Mouse (Mus musculus): Measurements from ENCODE around the gene Stip1.
A peak's percentile ranks its signal among the peaks of the same experiment; 100 is the strongest.
"Not testable (repeated sequence)": the region's sequence is repeated elsewhere in the genome, so short reads cannot be mapped to it uniquely, and the experiment has no call there.

Gene Stip1

GRCm38 (mm10) chr19:7017541-7018457 is 22.0 kb downstream of the Stip1 start:
- DNase-seq (ENCODE audit: low read depth, low spot score): no peak

- no peak for DNase-seq (ENCODE audit: low read depth, low spot score)
These were observed 25.2 kb downstream of the Stip1 start for GRCm38 (mm10) chr19:7014481-7015135.

- DNase-seq (ENCODE audit: low read depth, low spot score): no peak
These were observed 25.8 kb downstream of the Stip1 start for GRCm38 (mm10) chr19:7013984-7014383.

- DNase-seq (ENCODE audit: low read depth, low spot score): no peak
These were observed 27.3 kb downstream of the Stip1 start for GRCm38 (mm10) chr19:7012426-7012825.

GRCm38 (mm10) chr19:7006892-7007593 is 32.7 kb downstream of the Stip1 start:
- DNase-seq (ENCODE audit: low read depth, low spot score): no peak

GRCm38 (mm10) chr19:6999360-7000063 is 40.3 kb downstream of the Stip1 start:
- no peak for DNase-seq (ENCODE audit: low read depth, low spot score)

GRCm38 (mm10) chr19:6997721-6998290 is 42.0 kb downstream of the Stip1 start:
- DNase-seq (ENCODE audit: low read depth, low spot score): no peak

- peak; percentile 85 for DNase-seq (ENCODE audit: low read depth, low spot score)
These were observed 43.8 kb downstream of the Stip1 start, which contains the start of the genes Nudt22 and Trpt1 for GRCm38 (mm10) chr19:6996006-6996405. Nudt22 (minus strand) TSS chr19:6996117. Trpt1 (plus strand) TSS chr19:6996131.

- no peak for DNase-seq (ENCODE audit: low read depth, low spot score)
These were observed 44.3 kb downstream of the Stip1 start for GRCm38 (mm10) chr19:6995255-6995991.

GRCm38 (mm10) chr19:6994489-6994888 is 45.3 kb downstream of the Stip1 start:
- DNase-seq (ENCODE audit: low read depth, low spot score): no peak

- DNase-seq (ENCODE audit: low read depth, low spot score): no peak
These were observed 45.8 kb downstream of the Stip1 start for GRCm38 (mm10) chr19:6994002-6994401.

GRCm38 (mm10) chr19:6993011-6993770 is 46.6 kb downstream of the Stip1 start:
- no peak for DNase-seq (ENCODE audit: low read depth, low spot score)

- DNase-seq (ENCODE audit: low read depth, low spot score): peak; percentile 96
These were observed 47.5 kb downstream of the Stip1 start, which contains the start of gene Dnajc4 for GRCm38 (mm10) chr19:6992011-6992858. Dnajc4 (minus strand) TSS chr19:6992572.

GRCm38 (mm10) chr19:6991166-6991565 is 48.6 kb downstream of the Stip1 start:
- not testable (repeated sequence) for DNase-seq (ENCODE audit: low read depth, low spot score)

- no peak for DNase-seq (ENCODE audit: low read depth, low spot score)
These were observed 49.1 kb downstream of the Stip1 start for GRCm38 (mm10) chr19:6990712-6991111.

- DNase-seq (ENCODE audit: low read depth, low spot score): no peak
These were observed 50.5 kb downstream of the Stip1 start for GRCm38 (mm10) chr19:6989251-6989650.

GRCm38 (mm10) chr19:6987904-6988285 is 51.9 kb downstream of the Stip1 start:
- DNase-seq (ENCODE audit: low read depth, low spot score): no peak

GRCm38 (mm10) chr19:6987061-6987903 is 52.5 kb downstream of the Stip1 start, which contains the start of gene Vegfb:
Vegfb (minus strand) TSS chr19:6987651.
- no peak for DNase-seq (ENCODE audit: low read depth, low spot score)

All from forelimb bud, embryonic 11.5 days (tissue).